Mouse (Mus musculus) c-Kit-positive CD71-negative TER-119-negative erythroid progenitor cells, embryonic 14.5 days (primary cell): ENCODE results near the gene Ormdl3.

Experiments
- DNase-seq: peaks from one replicate; pipeline ENCODE4 v3.0.0-alpha.2; 2013; ENCODE audit warnings: low read depth

Ormdl3 gene

GRCm38 (mm10) chr11:98550975-98551828 is 36.0 kb downstream of the Ormdl3 start, which contains the start of gene Zpbp2:
Zpbp2 (plus strand) TSS chr11:98551097.
- DNase-seq, result peak; percentile 76

GRCm38 (mm10) chr11:98550311-98550974 is 36.7 kb downstream of the Ormdl3 start:
- no peak for DNase-seq

GRCm38 (mm10) chr11:98549363-98549762 is 37.8 kb downstream of the Ormdl3 start:
- DNase-seq, result no peak

- no peak for DNase-seq
These were observed 39.9 kb downstream of the Ormdl3 start for GRCm38 (mm10) chr11:98547308-98547693.

- DNase-seq, result no peak
These were observed 40.5 kb downstream of the Ormdl3 start for GRCm38 (mm10) chr11:98546529-98547307.

GRCm38 (mm10) chr11:98545711-98546231 is 41.4 kb downstream of the Ormdl3 start, which contains the start of gene Ikzf3:
Ikzf3 (minus strand) TSS chr11:98546031.
- no peak for DNase-seq

- DNase-seq, result no peak
These were observed 42.1 kb downstream of the Ormdl3 start for GRCm38 (mm10) chr11:98544890-98545677.

- DNase-seq, result no peak
These were observed 43.8 kb downstream of the Ormdl3 start for GRCm38 (mm10) chr11:98543414-98543813.

- no peak for DNase-seq
These were observed 44.6 kb downstream of the Ormdl3 start for GRCm38 (mm10) chr11:98542553-98542952.

GRCm38 (mm10) chr11:98540319-98540718 is 46.8 kb downstream of the Ormdl3 start:
- no peak for DNase-seq

GRCm38 (mm10) chr11:98537480-98538034 is 49.6 kb downstream of the Ormdl3 start:
- no peak for DNase-seq
